Mouse (Mus musculus) heart, embryonic 14.5 days (tissue): ENCODE measurements around the gene Spem1. TPM values are rescaled to one million over a fixed set of nuclear protein-coding genes. Genes with fewer than 3 reads are reported as not detected.
"Not testable (repeated sequence)": the region's sequence is repeated elsewhere in the genome, so short reads cannot be mapped to it uniquely, and the experiment has no call there.

Source experiments
- ATAC-seq: fragments of 200-750 bp; cut with Nextera tagmentation; 2 replicates; pipeline ENCODE4 v1.8.0; 2017; ENCODE audit warnings: low read depth, moderate TSS enrichment; ENCODE audit not compliant: insufficient number of reproducible peaks, insufficient read depth, low FRiP score
- H3K27ac ChIP-seq, 2 experiments: fragments of 200-500 bp in 1 of 2; fragments of 300-500 bp in 1 of 2; sonication (generic) in 1 of 2; replicated peaks in 1 of 2; 2 replicates each; pipeline ENCODE4 v1.5.1; 2012 to 2014; ENCODE audit warnings: low read depth in 2 of 2, low read length in 2 of 2, control low read depth in 1 of 2, mild to moderate bottlenecking in 1 of 2, mixed read lengths in 1 of 2; ENCODE audit not compliant: control insufficient read depth in 1 of 2, insufficient read depth in 1 of 2
- H3K27me3 ChIP-seq: fragments of 300-500 bp; sonication (generic); 2 replicates; pipeline ENCODE4 v1.6.1; 2014; ENCODE audit warnings: mild to moderate bottlenecking, low read length, control low read depth; ENCODE audit not compliant: control insufficient read depth, insufficient read depth
- H3K36me3 ChIP-seq: fragments of 300-500 bp; sonication (generic); 2 replicates; pipeline ENCODE4 v1.6.1; 2014; ENCODE audit warnings: mild to moderate bottlenecking, control low read depth, low read length, mixed read lengths; ENCODE audit not compliant: control insufficient read depth, insufficient read depth
- H3K4me1 ChIP-seq, 2 experiments: fragments of 200-500 bp in 1 of 2; fragments of 300-500 bp in 1 of 2; sonication (generic) in 1 of 2; 2 replicates each; pipeline ENCODE4 v1.6.1; 2012 to 2014; ENCODE audit warnings: low read length in 2 of 2, control low read depth in 1 of 2, mixed read lengths in 1 of 2; ENCODE audit not compliant: control insufficient read depth in 2 of 2, insufficient read depth in 2 of 2
- H3K4me2 ChIP-seq: fragments of 300-500 bp; sonication (generic); 2 replicates; pipeline ENCODE4 v1.6.1; 2014; ENCODE audit warnings: mild to moderate bottlenecking, low read length
- H3K4me3 ChIP-seq, 2 experiments: fragments of 200-500 bp in 1 of 2; fragments of 300-500 bp in 1 of 2; sonication (generic) in 1 of 2; 2 replicates each; pipeline ENCODE4 v1.5.1; 2012 to 2014; ENCODE audit warnings: low read length in 2 of 2, mild to moderate bottlenecking in 2 of 2, control low read depth in 1 of 2, low read depth in 1 of 2, moderate library complexity in 1 of 2; ENCODE audit not compliant: control insufficient read depth in 1 of 2, insufficient read depth in 1 of 2
- H3K9ac ChIP-seq: fragments of 300-500 bp; sonication (generic); 2 replicates; pipeline ENCODE4 v1.6.1; 2014; ENCODE audit warnings: mild to moderate bottlenecking, low read length
- H3K9me3 ChIP-seq: fragments of 300-500 bp; sonication (generic); 2 replicates; pipeline ENCODE4 v1.6.1; 2016; ENCODE audit warnings: low read length, control low read depth; ENCODE audit not compliant: control insufficient read depth
- WGBS: fragments of 180-500 bp; shearing (Covaris S2); extraction: QIAGEN DNeasy Blood & Tissue Kit; methylation state at CpG from one replicate; pipeline ENCODE4 v1.1.7; 2014; 5-methylcytosine and 5-hydroxymethylcytosine counted together
- polyA plus RNA-seq: library from polyadenylated mRNA; unstranded; fragments of >200 nt; fragmentation: Nextera tagmentation; extraction: Ambion mirVana; gene quantifications from 2 replicates; pipeline ENCODE4 v1.2.1, GENCODE M21; 2014

Gene Spem1
- polyA plus RNA-seq = not detected in 2 replicates

DNA sequence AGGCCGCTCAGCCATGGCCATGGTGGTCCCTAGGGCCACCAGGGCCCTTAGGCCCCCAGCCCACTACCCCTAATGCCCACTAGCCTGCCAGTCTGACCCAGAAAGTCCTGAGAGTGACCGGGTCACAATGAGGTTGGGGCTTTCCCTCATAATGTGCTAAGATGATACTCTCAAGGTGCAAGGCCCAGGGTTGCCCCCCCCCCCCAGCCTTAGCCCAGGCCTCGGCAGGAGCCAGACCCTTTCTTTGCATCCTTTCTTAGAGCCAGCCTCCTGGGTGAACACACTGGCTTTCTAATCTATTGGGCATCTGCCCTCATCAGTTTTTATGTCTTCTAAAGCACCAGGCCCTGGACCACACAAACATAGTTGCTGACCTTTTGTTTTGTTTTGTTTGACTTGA is at the start of gene Spem1:
Gene Spem1, minus strand, starts transcription at position 101 of the 400 bp plus-strand sequence.
- Histone ChIP-seq H3K27me3 (no peaks in the 10 kb centered on the region), H3K4me3 (no peak within 1 kb of the TSS), H3K36me3 (peaks cover 13% of the 10 kb centered on the region), H3K27ac (no peak within 1 kb of the TSS), H3K4me2 (no peak within 1 kb of the TSS), H3K4me1 (no peaks in the 10 kb centered on the region), H3K9ac (no peak within 1 kb of the TSS), H3K9me3 (0 out of 2 replicates have a peak, but pooled peaks cover 4% of the 10 kb centered on the region)
- 80% methylated on average over 3 of the region's 3 CpGs for WGBS
- no peak for ATAC-seq

DNA sequence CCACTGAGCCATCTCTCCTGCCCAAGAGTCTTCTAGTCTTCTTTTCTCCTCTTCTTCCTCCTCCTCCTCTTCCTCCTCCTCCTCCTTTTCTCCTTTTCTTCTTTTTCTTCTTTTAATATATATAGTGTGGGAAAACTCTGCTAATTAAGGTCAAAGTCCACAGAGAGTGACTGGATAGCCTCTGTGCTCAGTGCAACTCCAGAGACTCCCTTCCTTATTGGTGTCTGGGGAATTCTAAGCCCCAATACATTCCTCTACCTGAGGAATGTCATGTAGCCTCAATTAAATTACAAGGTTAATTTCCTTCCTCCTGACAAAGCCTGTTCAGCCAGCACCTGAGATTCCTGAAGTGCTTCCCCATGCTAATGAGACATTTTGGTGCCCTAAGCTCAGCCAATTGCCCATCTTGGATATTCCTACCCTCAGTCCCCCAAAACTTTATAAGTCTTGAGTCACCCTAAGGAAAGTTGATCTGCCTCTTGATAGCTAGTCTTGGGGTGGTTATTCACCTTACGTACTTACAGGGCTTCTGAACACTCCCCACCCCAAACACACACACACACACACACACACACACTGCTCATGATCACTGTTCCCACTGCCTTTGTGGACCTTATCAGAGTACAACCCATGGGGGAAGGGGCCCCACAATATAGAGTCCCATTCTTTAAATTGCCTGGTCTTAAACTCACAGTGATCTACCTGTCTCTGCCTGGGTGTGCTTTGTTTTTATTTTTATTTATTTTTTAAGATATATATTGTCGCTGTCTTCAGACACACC is 48.5 kb upstream of the Spem1 start:
- no peak overlapping the region for H3K4me3 ChIP-seq
- 92% methylated on average over 2 of the region's 2 CpGs for WGBS
- no peaks in the 10 kb centered on the region for H3K9me3 ChIP-seq
- H3K27ac ChIP-seq = no peak overlapping the region
- H3K4me1 ChIP-seq = peaks cover 0 to 2% of the 10 kb centered on the region in 2 experiments; a peak in 1 of 4 replicates
- H3K27me3 ChIP-seq = no peaks in the 10 kb centered on the region
- no peak overlapping the region for H3K9ac ChIP-seq
- H3K36me3 ChIP-seq = no peaks in the 10 kb centered on the region
- no peak for ATAC-seq
- H3K4me2 ChIP-seq = no peak overlapping the region

GRCm38 (mm10) chr11:69867335-69867734 is 45.4 kb upstream of the Spem1 start:
- Histone ChIP-seq H3K36me3 (no peaks in the 10 kb centered on the region), H3K27me3 (no peaks in the 10 kb centered on the region), H3K9ac (no peak overlapping the region), H3K4me1 (peaks cover 2 to 5% of the 10 kb centered on the region in 2 experiments; a peak in 3 of 4 replicates), H3K9me3 (no peaks in the 10 kb centered on the region), H3K4me3 (no peak overlapping the region), H3K27ac (no peak overlapping the region), H3K4me2 (no peak overlapping the region)
- no peak for ATAC-seq
- 36% methylated on average over 9 of the region's 9 CpGs for WGBS

- Histone ChIP-seq H3K36me3 (no peaks in the 10 kb centered on the region), H3K4me1 (peaks cover 2 to 5% of the 10 kb centered on the region in 2 experiments; a peak in 3 of 4 replicates), H3K9ac (no peak overlapping the region), H3K27ac (no peak overlapping the region), H3K4me3 (no peak overlapping the region), H3K9me3 (no peaks in the 10 kb centered on the region), H3K27me3 (no peaks in the 10 kb centered on the region), H3K4me2 (no peak overlapping the region)
- 86% methylated on average over 9 of the region's 9 CpGs for WGBS
- ATAC-seq = no peak
Observed at GRCm38 (mm10) chr11:69865561-69865960, 43.6 kb upstream of the Spem1 start.

- Histone ChIP-seq H3K27ac (peak overlapping the region in 1 of 2 experiments; percentile 53; a peak in 1 of 4 replicates), H3K9me3 (no peaks in the 10 kb centered on the region), H3K4me3 (no peak overlapping the region), H3K4me1 (peaks cover 2 to 5% of the 10 kb centered on the region in 2 experiments; a peak in 3 of 4 replicates), H3K36me3 (no peaks in the 10 kb centered on the region), H3K4me2 (no peak overlapping the region), H3K27me3 (no peaks in the 10 kb centered on the region), H3K9ac (no peak overlapping the region)
- no peak for ATAC-seq
- WGBS = 46% methylated on average over 8 of the region's 8 CpGs
Observed at GRCm38 (mm10) chr11:69864138-69864860, 42.3 kb upstream of the Spem1 start.

DNA sequence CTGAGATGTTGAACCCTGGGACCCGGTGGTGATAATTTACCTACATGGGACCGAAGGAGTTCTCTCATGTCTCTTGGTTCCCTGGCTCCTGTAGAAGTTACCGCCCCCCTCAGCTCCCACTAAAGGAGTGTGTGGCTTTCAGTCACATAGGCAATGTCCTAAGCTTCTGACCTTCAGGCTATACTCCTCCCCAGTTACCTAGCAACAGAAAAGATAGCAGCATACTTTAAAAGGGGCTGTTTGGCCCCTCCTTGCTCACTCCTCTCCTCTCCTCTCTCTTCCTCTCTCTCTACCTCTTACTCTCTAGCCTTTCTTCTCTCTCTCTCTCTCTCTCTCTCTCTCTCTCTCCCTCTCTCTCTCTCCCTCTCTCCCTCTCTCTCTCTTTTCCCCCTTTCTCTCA is 41.7 kb upstream of the Spem1 start:
- H3K27me3 ChIP-seq, H3K9ac ChIP-seq, H3K4me3 ChIP-seq, H3K4me1 ChIP-seq, H3K4me2 ChIP-seq, H3K36me3 ChIP-seq, ATAC-seq, H3K9me3 ChIP-seq: not testable (repeated sequence)
- 65% methylated on average over 3 of the region's 3 CpGs for WGBS
- peak overlapping the region in 1 of 2 experiments; percentile 53; a peak in 2 of 4 replicates for H3K27ac ChIP-seq

- no peak within 1 kb of the TSS for H3K27ac ChIP-seq
- peaks cover 4 to 6% of the 10 kb centered on the region in 2 experiments; a peak in 2 of 4 replicates for H3K4me1 ChIP-seq
- H3K9me3 ChIP-seq = no peaks in the 10 kb centered on the region
- H3K9ac ChIP-seq = no peak within 1 kb of the TSS
- H3K4me2 ChIP-seq = no peak within 1 kb of the TSS
- 27% methylated on average over 30 of the region's 30 CpGs for WGBS
- peaks cover 17% of the 10 kb centered on the region for H3K27me3 ChIP-seq
- H3K4me3 ChIP-seq = no peak within 1 kb of the TSS
- ATAC-seq = no peak
- no peaks in the 10 kb centered on the region for H3K36me3 ChIP-seq
Observed at GRCm38 (mm10) chr11:69858113-69858998, 36.4 kb upstream of the Spem1 start, which contains the start of gene Tnk1. Gene Tnk1, minus strand, starts transcription at chr11:69858730.
